21 mouse cellular contexts compared by ENCODE assay signal in the genomic region with DNA sequence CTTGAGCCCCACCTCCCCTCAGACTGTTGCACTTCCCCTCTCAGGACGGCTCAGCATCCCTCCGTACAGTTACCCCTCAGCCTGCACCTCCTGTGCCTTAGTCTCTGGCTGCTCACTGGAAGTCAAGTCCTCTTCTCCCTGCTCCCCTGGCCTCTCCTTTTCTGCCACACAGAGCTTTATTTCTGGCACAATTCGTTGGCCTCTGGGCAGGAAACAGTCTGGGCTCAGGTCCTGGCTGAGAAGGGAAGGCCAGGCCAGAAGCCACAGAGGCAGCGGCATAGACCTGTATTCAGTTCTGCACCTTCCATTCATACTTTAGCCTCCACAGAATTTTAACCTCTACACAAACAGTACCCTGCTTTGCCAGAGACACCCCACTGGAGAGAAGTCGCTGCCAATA. TPM values are rescaled to one million over a fixed set of nuclear protein-coding genes. Genes with fewer than 3 reads are reported as not detected.
A peak's percentile ranks its signal among the peaks of the same experiment; 100 is the strongest.
DNase-seq lines count a peak whose midpoint lies in the region; ATAC-seq lines count a peak whose summit lies in the region.
"Had no signal": no experiment of that assay in that cellular context is flagged by ENCODE, and none has a peak within 500 bp of the region (broad histone marks: within the 10 kb centered on the region; RNA-seq: fewer than 3 reads in every experiment).

No protein-coding gene starts in this region.

- 81% methylated on average over 5 of the region's 5 CpGs for WGBS in limb, embryonic 13.5 days
- 86% methylated on average over 5 of the region's 5 CpGs for WGBS in limb, embryonic 10.5 days

- no peak overlapping the region for H3K4me3 ChIP-seq in limb, embryonic 13.5 days
- H3K4me3 ChIP-seq in limb, embryonic 10.5 days: no peak overlapping the region
- H3K4me3 ChIP-seq: embryonic facial prominence, embryonic 10.5 days; embryonic facial prominence, embryonic 13.5 days; erythroblast, embryonic 14.5 days; forebrain, embryonic 12.5 days; forebrain, embryonic 15.5 days; heart, embryonic 12.5 days; hindbrain, embryonic 12.5 days; hindbrain, embryonic 15.5 days had no signal

- H3K27me3 ChIP-seq in limb, embryonic 13.5 days: no peaks in the 10 kb centered on the region
- no peaks in the 10 kb centered on the region for H3K27me3 ChIP-seq in limb, embryonic 10.5 days (ENCODE audit: low read depth, poor library complexity, severe bottlenecking)
- H3K27me3 ChIP-seq: embryonic facial prominence, embryonic 13.5 days; forebrain, embryonic 12.5 days; forebrain, embryonic 15.5 days; heart, embryonic 12.5 days; hindbrain, embryonic 12.5 days; hindbrain, embryonic 15.5 days had no signal

- 0 out of 2 replicates have a peak overlapping the region, but pooled peaks have one; percentile 3 for H3K27ac ChIP-seq in limb, embryonic 13.5 days
- no peak overlapping the region for H3K27ac ChIP-seq in limb, embryonic 10.5 days
- H3K27ac ChIP-seq: embryonic facial prominence, embryonic 10.5 days; embryonic facial prominence, embryonic 13.5 days; forebrain, embryonic 12.5 days; forebrain, embryonic 15.5 days; hindbrain, embryonic 12.5 days; hindbrain, embryonic 15.5 days had no signal

- peaks cover 72% of the 10 kb centered on the region for H3K36me3 ChIP-seq in limb, embryonic 13.5 days
- peaks cover 64% of the 10 kb centered on the region for H3K36me3 ChIP-seq in limb, embryonic 10.5 days
- H3K36me3 ChIP-seq: hindbrain, embryonic 15.5 days had no signal

- no peak overlapping the region for H3K4me2 ChIP-seq in limb, embryonic 13.5 days (replicated peaks)
- H3K4me2 ChIP-seq: embryonic facial prominence, embryonic 13.5 days; forebrain, embryonic 12.5 days; forebrain, embryonic 15.5 days; heart, embryonic 12.5 days; hindbrain, embryonic 12.5 days; hindbrain, embryonic 15.5 days had no signal

- no peak overlapping the region for H3K9ac ChIP-seq in limb, embryonic 13.5 days
- H3K9ac ChIP-seq: embryonic facial prominence, embryonic 13.5 days; forebrain, embryonic 12.5 days; forebrain, embryonic 15.5 days; heart, embryonic 12.5 days; hindbrain, embryonic 12.5 days; hindbrain, embryonic 15.5 days had no signal

- DNase-seq in cerebellum, postnatal 25 days: peak; percentile 44
- DNase-seq in cerebellum, postnatal 14 days: no peak
- DNase-seq in gastrocnemius, postnatal 25 days: peak; percentile 50
- no peak for DNase-seq in gastrocnemius, adult 8-10 months (ENCODE audit: low spot score in 2 of 2)
- no peak for DNase-seq in limb, embryonic 10.5 days (ENCODE audit: low spot score)
- DNase-seq: adrenal gland, adult 8-10 months; adrenal gland, postnatal 25 days; cerebellum, adult 9-10 months; embryo, embryonic 11 days; kidney, adult 2 months had no signal

- no peak for ATAC-seq in limb, embryonic 13.5 days (ENCODE audit: low FRiP score, low read depth)
- ATAC-seq: CD4-positive, CD25-positive, alpha-beta regulatory T cell, adult 4 months; forebrain, embryonic 15.5 days; intestine, postnatal 0 days had no signal

- H3K9me3 ChIP-seq in limb, embryonic 13.5 days: no peaks in the 10 kb centered on the region
- no peaks in the 10 kb centered on the region for H3K9me3 ChIP-seq in limb, embryonic 10.5 days (replicated peaks)
- H3K9me3 ChIP-seq: embryonic facial prominence, embryonic 10.5 days; embryonic facial prominence, embryonic 13.5 days; forebrain, embryonic 12.5 days; forebrain, embryonic 15.5 days; heart, embryonic 12.5 days; hindbrain, embryonic 12.5 days; hindbrain, embryonic 15.5 days had no signal

- peaks cover 6% of the 10 kb centered on the region; the same call in 1 of the 2 replicates for H3K4me1 ChIP-seq in limb, embryonic 13.5 days
- H3K4me1 ChIP-seq in limb, embryonic 10.5 days: peaks cover 26% of the 10 kb centered on the region
- H3K4me1 ChIP-seq: forebrain, embryonic 15.5 days; hindbrain, embryonic 12.5 days; hindbrain, embryonic 15.5 days had no signal

RNA-seq across cellular contexts. Expression of a gene that starts 31.0 kb away (rescaled TPM):
- total RNA-seq in gastrocnemius, postnatal 25 days (2021): 10 to 100 TPM; 64.2 to 68.7 TPM
- total RNA-seq in gastrocnemius, adult 8-10 months (2022): 10 to 100 TPM; 21.1 to 32.8 (median 26.5) TPM
- 69.7 and 76.0 TPM in 2 replicates for polyA plus RNA-seq in limb, embryonic 13.5 days (2015; fragmentation: Nextera tagmentation; extraction: Ambion mirVana)
- polyA plus RNA-seq in limb, embryonic 10.5 days (2016; fragmentation: Nextera tagmentation; extraction: Ambion mirVana): 40.1 and 51.8 TPM in 2 replicates
- polyA plus RNA-seq: erythroblast, embryonic 14.5 days had no signal

Comparison
In these comparisons a context has a peak if more than half of its experiments do, and no peak if none do; other contexts are left out.
1. DNase-seq: peak in cerebellum, postnatal 25 days (2 of 2) and gastrocnemius, postnatal 25 days (single experiment); none in cerebellum, postnatal 14 days (0 of 2), gastrocnemius, adult 8-10 months (0 of 2) and limb, embryonic 10.5 days (single experiment).